Mouse (Mus musculus): Measurements from ENCODE around the gene Azin2.

DNA sequence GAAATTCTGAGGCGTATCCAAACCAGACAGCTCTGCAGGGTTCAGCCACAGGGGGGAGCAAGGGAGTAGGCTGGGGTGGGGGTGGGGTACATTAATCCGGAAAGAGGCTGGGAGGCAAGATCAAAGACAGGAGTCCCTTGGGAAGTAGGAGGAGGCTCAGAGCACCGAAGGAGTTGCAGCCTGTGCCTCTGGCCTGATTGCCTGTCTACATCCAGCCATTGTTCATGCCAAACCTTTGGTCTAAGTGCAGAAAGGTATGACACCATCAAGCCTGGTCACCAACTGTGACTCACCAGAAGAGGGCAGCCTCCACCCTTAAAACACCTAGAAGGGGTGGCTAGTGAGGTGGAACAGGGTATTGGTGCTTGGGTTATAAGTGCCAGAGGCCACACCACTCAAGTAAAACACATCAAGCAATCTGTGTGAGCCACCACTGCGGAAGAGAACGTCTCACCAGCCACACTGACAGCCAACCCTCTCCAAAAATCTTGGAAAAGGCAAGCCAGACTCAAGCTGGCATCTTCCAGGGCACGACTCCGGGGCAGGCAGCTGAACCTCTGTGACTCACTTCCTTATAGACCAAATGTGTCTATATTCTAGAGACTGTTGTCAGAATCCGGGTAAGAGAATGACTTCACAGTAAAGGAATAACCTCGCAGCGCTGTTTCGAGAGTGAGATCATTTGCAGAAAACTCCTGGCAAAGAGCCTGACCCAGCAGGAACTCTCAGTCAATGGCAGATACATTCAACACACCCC, 4.9 kb downstream of the Azin2 start:
- TF ChIP-seq CTCF (IDR thresholded peaks at IDR 0.05; ENCODE audit: extremely low read depth, insufficient read depth, insufficient read length, insufficient replicate concordance) (peak; percentile 30; the same call in 1 of the 2 replicates), POLR2A (IDR thresholded peaks at IDR 0.05; ENCODE audit: low read depth, low read length) (no peak)
